Mouse (Mus musculus) skeletal muscle tissue, adult 2 months (tissue): ENCODE measurements around the gene E130218I03Rik.
"Not testable (repeated sequence)": the region's sequence is repeated elsewhere in the genome, so short reads cannot be mapped to it uniquely, and the experiment has no call there.

Source experiments
- DNase-seq: peaks from one replicate; pipeline ENCODE4 v3.0.0-alpha.2; 2012; ENCODE audit warnings: low read depth, low spot score

E130218I03Rik gene

DNA sequence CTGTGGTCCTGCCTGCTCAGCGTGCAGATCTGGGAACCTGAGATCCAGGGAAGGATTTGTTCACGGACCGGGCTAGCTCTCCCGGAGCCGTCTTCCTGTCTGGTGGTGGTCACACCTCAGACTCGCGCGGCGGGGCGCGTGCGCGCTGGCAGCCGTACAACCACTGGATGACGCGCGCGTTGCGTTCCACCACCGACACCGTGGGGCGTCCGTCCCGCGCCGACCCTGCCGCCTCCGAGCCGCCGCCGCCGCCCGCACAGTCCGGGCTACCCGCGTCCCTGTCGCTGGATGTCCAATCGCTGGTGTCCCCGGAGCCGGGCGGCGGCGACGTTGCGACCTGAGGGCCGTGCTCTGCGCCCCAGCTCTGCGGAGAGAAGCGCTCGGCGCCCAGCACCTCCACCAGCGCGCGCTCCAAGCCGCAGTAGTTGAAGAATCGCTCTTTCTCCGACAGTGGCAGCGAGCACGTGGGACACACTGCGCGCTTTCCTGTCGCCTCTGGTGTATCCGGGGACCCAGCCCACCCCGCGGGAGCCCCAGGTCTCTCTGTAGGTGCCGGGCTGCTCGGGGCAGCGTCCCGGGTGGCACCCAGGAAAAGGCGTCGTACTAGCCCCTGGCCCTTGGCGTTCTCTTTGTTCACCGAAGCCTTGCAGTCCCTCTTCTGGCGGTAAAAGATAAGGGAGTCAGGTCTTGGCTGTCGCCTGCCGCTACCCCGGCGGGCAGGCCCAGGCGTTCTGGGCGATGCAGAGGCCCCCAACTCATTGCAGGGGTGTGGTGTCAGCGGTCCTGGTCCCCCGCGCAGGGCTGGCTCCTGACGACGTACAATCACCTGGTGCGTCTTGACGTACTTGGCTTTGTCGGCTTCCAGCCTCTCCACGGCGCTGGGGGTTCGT is 8.0 kb downstream of the E130218I03Rik start:
- no peak for DNase-seq

DNA sequence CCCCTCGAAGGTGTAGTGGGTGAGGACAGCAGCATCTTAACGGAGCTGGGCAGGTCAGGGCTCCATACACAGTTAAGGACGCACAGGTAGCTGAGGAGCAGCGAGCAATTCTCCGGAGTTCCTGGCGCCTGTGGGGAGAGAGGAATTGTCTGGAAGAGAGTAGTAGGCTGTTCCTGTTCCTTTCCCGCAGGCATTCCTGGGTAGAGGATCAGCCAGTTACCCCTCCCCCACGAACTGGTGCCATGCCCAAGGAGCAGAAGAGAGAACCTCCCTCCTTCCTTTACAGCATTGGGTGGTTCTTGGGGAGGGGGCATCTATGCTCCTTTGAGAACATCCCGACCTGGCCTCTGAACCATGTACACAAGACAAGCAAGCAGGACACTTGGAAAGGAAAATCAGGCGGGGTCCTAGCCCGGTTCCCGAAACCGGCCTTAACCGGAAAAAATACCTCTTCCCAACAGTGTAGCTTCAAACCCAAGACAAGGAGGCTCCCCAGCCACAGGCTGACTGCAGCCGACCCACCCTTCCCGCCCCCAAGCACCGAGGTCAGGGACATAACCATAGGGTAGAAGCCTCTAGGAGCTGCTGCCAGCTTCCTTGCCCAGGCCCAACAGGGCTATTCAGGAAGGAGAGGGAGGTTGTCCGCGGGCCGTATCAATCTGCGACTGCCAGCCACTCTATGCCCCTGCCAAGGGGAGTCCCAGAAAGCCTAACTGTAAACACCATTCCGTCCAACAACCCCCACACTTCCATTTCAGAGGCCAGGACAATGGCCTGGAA is 8.9 kb downstream of the E130218I03Rik start:
- DNase-seq, result no peak

DNA sequence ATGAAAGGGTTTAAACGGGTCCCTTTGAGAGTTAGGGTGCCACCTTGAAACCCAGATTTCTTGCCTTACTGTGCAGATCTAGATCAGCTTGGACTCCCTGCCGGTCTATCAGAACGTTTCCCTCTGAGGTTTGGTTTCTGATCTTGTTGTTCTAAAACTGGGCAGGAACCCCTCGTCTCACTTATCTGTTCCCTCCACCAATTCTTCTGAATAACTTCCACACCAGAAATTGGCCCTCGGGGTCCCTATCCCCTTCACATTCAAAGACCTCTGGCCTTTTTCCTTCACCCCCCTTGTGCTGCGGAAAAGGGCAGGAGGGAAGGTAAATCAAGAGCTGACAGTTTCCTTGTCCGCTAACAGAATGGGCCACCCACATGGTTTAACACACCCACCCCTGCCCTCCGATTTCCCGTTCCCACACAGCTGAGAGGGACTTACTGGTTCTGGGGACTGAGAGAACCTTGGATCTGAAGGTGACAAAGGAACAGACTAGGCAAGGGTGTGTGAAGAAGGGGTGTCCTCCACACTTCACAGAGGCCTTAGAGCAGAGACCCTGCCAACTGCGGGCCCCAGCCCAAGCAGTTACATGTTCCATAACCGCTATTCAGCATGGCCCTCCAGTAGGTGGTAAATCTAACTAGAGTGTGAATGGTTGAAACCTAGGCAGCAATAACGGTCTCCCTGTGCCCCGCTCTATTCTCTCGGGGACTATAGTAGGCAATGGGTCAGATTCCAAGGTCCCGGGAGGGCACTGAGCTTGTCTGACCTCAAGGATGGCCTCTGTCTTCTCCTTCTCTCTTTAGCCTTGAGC is 9.7 kb downstream of the E130218I03Rik start:
- DNase-seq, result no peak

DNA sequence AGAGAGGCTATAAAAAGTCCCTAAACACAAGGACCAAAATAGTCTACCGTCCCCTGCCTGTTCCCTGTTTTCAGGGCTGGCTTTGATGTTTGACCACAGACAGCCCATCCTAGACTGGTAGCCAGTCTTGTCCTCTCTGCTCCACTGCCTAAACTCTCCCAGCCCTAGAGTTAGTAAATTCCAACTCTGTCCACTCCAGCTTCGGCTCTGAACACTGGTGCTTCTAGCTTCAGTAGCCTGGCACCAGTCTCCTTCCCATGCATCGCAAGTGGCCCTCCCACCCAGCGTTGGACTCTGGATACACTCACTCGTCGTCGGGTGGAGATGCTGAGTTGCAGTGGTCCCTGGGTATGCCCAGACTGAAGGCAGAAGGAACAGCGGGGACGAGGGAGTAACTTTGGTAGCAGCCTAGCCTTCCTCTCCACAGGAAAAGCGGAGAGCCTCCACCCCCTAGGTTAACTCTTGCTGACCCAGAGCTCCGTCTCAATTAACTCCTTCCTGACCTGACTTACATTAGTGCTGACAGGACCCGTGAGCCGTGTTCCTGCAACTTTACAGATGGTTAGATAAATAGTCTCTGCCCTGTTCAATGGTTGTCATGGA is 10.4 kb downstream of the E130218I03Rik start, which contains the start of gene Grrp1:
Gene Grrp1, minus strand, starts transcription at position 385 of the 603 bp plus-strand sequence.
- no peak for DNase-seq

DNA sequence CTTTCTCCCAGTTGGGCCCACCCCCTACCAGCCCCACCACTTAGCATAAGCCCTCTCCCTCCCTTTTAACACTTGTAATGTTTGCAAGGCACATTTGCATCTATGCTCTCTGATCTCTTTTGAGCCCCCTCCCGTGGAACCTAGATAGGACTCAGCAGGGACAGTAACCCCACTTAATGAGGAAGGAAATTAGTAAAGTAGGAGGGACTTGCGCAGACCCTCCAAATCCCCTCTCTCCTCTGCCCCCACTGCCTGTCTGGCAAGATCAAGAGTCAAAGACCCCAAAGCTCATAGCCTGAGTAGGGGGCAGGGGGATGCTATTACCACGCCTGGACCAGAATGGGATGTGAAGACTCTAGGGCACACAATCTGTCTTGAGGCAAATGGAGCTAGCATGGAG is 11.4 kb downstream of the E130218I03Rik start:
- DNase-seq, result no peak

DNA sequence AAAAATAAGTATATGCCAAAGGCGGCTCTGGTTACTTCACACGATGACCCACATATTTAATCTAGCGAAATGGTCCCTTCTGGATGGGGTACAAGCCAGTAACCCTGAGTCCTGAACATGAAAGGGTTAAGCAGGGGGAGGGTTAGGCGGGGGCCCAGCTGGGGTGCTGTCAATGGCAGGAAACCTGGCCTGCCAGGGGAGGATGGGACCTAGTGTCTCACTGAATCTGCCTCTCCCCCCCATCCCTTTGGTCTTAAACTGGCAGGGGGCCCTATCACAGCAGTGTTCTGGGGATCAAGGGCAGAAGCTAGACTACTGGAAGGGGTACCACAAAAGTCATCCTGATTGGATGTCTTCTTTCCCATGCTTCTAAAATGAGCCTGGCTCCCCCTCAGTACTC is 12.4 kb downstream of the E130218I03Rik start:
- DNase-seq, result no peak

DNA sequence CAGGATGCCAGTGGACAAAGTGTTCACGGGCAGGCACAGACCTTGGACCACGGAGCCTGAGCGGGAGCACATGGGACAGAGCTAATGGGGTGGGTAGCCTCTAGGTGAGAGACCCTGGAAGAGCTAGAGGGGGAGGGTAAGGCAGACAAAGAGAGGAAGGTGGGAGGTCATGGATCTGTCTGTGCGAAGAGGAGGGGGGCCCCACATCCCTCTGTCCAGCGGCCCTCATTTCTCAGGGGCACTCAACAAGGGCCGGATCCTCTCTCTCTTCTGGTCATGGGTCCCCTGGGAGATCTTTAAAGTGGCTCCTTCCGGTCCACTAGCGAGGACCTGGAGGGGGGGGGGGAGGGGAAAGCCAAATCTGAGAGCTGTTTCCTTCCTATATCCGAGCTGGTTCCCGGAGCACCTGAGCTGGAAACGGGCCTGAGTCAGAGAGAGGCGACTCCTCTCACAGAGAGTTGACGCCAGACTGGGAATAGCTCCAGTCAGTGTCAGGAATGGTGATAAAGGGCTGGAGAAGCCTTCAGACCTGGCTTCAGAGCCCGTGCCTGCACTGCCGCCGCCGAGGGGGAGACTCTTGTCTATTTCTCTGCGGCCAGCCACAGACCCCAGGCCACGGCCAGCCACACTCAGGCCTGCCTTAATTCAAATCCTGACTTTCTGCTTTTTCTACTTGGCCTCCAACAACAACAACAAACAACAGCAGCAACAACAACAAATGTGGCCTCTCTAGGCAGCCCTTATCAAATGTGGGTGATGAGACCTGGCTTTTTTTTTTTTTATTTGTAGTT is 13.1 kb downstream of the E130218I03Rik start:
- no peak for DNase-seq

DNA sequence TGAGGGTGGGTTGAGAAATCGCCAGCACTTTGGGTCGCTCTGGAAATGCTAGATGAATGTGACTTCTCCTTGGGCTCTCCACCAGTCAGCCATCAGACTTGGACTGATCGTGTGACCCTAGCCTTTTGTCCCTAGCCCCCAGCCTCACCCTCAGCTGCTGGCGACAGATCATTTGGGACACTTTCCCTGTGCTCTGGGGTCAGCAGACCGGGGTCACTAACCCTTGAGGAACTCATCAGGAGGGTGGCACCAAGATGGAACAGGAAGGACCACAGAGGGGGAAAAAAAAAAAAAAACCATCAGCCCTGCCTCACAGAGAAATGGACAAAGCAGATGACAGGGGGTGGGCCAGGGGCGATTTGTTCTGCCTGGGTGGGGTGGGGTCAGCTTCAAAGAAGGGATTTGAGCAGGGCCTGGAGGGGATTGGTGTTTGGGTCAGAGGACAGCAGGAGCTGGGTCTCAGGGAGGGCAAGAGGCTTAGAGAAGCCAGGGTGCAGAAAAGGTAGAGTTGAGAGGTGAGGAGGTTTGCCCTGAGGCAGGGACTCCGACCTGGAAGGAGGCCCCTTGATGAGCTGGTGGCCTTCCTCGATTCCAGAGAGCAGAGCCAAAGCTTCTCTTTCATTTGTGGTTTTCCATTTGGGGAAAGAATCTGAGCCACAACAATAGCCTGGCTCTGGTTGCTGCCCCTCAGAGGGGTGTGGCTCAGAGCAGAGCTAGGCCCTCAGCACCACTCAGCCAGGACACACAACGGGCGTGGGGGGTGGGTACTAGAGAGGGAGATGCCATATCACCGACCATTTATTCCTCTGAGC is 13.9 kb downstream of the E130218I03Rik start:
- no peak for DNase-seq

DNA sequence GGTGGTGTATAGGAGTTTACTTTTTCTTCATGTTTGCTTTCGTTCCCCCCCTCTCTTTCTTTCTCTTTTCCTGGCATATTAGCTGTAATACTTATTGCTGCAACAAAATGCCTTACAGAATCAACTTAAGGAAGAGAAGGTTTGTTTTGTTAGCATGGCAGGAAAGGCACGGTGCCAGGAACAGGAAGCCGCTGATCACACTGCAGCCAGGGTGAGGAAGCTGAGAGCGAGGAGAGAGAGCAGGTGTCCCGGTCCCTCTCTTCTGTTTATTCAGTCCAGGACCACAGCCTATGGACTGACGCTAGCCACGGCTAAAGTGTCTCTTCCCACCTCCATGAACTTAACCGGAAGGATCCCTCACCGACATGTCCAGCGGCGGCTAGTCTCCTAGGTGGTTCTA is 14.9 kb downstream of the E130218I03Rik start:
- DNase-seq, result no peak

DNA sequence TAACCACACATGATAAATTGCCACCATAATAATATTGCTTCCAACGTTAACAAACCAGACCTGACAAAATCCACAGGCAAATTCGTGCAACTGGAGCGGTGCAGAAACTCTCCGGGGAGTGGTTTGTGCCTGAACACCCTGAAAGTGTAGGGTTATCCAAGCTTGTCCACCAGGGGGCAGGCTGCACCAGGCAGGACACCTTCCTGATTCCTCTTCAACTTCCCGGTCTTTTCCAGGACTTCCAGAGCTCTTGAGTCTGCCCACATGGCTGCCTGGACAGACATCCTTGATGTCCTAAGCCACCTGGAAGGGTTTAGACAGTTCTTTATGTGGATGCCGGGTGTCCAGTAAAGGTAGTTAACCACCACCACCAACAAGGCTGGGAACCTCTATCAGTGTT is 19.7 kb downstream of the E130218I03Rik start:
- DNase-seq, result no peak

DNA sequence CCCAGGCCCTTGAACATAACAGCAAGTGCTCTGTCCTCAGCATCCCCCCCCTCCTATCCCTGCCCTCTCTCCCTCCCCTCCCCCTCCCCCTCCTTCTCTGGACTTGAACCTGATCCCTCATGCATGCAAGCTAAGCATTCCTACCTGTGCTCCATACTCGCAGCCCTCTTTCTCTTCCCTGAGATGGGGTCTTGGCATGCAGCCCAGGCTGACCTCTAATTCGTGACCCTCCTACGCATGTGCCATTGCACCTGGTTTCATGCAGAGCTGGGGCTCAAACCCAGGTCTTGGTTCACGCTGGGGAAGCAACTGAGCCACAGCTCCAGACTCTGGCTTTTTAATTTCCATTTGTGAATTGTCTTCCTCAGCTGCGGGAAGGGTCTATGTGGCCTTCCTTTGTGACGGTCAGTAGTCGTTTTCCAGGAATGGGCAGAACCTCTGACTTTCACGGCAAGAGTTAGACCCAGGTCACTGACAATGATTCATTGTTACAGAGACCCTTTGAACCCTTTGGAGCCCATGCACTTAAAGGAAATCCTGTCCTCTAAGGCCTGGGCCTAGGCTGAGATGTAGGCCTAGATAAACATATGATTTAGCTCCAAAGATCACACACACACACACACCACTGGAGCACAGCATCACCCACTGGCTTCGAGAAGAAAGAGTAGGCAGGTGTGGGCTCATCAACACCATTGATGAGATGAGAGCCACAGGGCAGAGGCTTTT is 22.6 kb downstream of the E130218I03Rik start:
- DNase-seq, result no peak

DNA sequence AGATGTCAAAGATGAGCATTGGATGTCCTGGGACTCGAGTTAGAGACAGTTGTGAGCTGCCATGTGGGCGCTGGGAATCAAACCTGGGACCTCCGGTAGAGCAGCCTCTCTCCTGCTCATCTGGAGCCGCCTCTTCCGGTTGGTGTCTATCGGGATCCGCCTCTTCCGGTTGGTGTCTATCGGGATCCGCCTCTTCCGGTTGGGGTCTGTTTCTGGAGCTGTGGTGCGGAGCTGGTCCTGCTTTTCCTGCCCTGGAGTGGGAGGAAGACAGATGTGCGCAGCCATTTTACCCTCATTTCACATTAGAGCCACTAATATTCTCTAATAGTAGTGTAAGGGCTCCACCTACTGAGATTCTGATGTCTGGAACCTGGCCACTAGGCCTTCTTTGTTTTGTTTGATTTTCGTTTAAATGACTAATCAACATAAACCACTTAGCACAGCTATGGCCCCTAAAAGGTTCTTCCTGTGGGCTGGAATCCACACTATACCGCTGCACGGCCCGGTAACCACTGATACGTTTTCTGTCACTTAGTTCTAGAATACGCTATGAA is 24.7 kb downstream of the E130218I03Rik start:
- no peak for DNase-seq

DNA sequence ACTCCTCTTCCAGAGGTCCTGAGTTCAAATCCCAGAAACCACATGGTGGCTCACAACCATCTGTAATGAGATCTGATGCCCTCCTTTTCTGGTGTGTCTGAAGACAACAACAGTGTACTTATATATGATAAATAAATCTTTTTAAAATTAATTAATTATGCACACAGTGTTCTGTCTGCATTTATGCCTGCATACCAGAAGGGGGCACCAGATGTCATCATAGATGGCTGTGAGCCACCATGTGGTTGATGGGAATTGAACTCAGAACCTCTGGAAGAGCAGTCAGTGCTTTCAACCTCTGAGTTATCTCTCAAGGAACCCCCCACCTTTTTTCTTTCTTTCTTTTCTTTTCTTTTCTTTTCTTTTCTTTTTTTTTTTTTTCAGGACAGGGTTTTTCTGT is 26.2 kb downstream of the E130218I03Rik start:
- DNase-seq, result not testable (repeated sequence)

DNA sequence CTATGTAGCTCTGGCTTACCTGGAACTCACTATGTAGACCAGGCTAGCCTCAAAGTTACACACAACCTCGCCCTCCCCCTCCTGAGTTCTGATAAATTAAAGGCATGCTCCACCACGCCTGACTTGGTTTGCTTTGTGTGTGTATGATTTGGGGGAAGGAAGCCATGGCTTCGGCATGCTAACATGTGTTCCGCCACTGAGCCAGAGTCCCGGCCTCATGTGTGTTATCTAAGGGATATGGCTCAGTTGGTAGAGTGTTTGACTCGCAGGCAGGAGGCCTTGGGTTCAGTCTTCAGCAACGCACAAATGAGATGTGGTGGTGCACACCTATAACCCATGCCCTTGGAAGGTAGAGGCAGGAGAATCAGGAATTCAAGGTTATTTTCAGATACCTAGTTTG is 28.5 kb downstream of the E130218I03Rik start:
- DNase-seq, result no peak

DNA sequence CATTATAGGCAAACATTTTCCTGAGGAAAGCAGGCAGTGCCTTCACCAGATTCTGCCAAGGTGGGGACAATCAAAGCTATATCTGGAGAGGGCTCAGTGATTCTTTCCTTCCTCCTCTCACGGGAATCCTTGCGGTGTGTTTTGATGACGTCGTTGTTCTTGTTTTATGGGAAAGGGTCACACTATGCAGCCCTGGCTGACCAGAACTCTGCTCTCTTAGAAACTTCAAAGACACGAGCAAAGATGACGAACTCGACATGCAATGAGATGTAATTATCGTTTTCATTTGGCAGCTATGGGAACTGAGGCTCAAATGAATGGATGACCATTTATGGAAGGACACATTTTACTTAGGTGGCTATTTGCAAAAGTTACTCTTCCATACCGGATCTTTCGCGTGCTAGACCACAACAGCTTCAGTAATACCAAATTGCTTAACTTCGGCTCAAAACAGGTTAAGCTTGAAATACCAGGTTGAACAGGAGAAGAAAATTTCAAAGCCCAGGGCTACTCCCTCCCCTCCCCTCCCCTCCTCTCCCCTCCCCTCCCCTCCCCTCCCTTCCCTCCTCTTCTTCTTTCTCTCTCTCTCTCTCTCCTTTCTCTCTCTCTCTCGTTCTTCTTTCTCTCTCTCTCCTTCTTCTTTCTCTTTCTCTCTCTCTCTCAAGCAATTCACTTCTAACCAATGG is 29.4 kb downstream of the E130218I03Rik start:
- DNase-seq, result no peak

DNA sequence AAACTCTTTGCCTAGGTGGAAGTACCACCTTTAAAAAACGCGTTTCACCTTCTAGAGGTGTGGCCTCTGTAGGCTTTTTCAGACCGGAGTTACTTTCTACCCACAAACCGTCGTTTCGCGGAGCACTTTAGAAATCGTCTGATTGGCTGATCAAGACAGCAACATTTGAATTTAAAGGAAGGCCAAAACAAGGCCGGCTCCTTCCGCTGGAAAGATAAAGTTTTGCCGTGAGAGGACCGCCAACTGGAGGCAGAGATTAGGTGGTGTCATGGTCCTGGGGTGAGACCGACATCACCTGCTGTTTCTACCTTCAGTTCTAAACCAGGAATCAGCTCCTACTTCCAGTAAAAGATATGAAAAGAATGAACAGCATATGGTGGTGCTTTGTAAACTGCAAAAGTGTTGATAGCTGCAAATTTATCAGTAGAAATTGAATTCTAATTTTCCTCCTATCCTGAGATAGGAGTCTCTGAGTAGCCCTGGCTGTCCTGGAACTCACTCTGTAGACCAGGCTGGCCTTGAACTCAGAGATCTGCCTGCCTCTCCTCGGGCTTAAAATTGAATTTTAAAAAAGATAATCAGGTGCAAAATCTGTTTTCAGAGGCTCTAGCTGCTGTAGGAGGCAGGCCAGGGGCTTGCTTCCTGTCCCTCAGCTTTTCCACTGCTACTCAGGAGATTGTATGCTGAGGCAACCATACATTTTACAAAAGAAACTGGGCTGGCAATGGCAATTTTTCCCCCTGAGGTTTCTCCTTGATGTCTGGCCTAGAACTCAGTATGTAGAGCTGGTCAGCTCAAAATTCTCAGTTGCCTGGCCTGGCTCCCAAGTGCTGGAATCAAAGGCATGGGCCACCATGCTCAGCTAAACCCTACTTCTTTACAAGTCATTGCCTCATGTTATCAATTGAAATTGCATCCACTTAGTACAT is 30.2 kb downstream of the E130218I03Rik start:
- no peak for DNase-seq

DNA sequence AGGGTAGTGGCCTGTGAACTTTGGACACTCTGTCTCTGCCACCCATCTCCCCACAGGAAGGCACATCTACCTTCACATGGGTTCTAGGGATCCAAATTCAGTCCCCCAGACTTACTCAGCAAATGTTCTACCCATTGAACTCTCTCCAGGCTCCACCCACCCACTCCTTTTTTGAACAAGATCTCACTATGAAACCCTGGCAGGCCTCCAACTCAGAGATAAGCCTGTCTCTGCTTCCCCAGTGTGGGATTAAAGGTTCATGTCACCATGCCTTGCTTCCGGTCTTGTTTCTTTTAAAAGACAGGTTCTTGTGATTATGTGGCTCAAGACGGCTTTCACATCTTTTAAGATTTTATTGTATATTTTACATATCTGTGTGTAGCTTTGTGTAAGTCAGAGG is 41.5 kb downstream of the E130218I03Rik start:
- no peak for DNase-seq
